Mouse (Mus musculus) forebrain, embryonic 11.5 days (tissue): ENCODE data around the gene Ranbp6. TPM values are rescaled to one million over a fixed set of nuclear protein-coding genes. Genes with fewer than 3 reads are reported as not detected.

Experiments used
- ATAC-seq: fragments of 200-750 bp; cut with Nextera tagmentation; replicated peaks from 2 replicates; pipeline ENCODE4 v1.8.0; 2017; ENCODE audit warnings: moderate TSS enrichment; ENCODE audit not compliant: low FRiP score
- DNase-seq: peaks from one replicate; pipeline ENCODE4 v3.0.0-alpha.2; 2017; ENCODE audit warnings: low spot score
- H3K27ac ChIP-seq: fragments of 300-500 bp; sonication (generic); 2 replicates; pipeline ENCODE4 v1.5.1; 2014; ENCODE audit warnings: low read depth, low read length
- H3K27me3 ChIP-seq: fragments of 300-500 bp; sonication (generic); 2 replicates; pipeline ENCODE4 v1.6.1; 2014; ENCODE audit warnings: mild to moderate bottlenecking, low read length, mixed read lengths; ENCODE audit not compliant: control insufficient read depth, insufficient read depth
- H3K36me3 ChIP-seq: fragments of 300-500 bp; sonication (generic); 2 replicates; pipeline ENCODE4 v1.6.1; 2014; ENCODE audit warnings: mild to moderate bottlenecking, low read length, moderate library complexity, mixed read lengths; ENCODE audit not compliant: control insufficient read depth, insufficient read depth
- H3K4me1 ChIP-seq: fragments of 300-500 bp; sonication (generic); replicated peaks from 2 replicates; pipeline ENCODE4 v1.6.1; 2014; ENCODE audit warnings: low read length, mixed read lengths; ENCODE audit not compliant: control insufficient read depth, insufficient read depth
- H3K4me2 ChIP-seq: fragments of 300-500 bp; sonication (generic); 2 replicates; pipeline ENCODE4 v1.6.1; 2014; ENCODE audit warnings: low read depth, mild to moderate bottlenecking, low read length, moderate library complexity, mixed read lengths; ENCODE audit not compliant: severe bottlenecking
- H3K4me3 ChIP-seq: fragments of 300-500 bp; sonication (generic); 2 replicates; pipeline ENCODE4 v1.5.1; 2014; ENCODE audit warnings: low read depth, low read length
- H3K9ac ChIP-seq: fragments of 300-500 bp; sonication (generic); 2 replicates; pipeline ENCODE4 v1.6.1; 2014; ENCODE audit warnings: low read length
- H3K9me3 ChIP-seq: fragments of 300-500 bp; sonication (generic); 2 replicates; pipeline ENCODE4 v1.6.1; 2016; ENCODE audit warnings: low read length, mixed read lengths; ENCODE audit not compliant: control insufficient read depth
- WGBS: fragments of 180-500 bp; shearing (Covaris S2); extraction: QIAGEN DNeasy Blood & Tissue Kit; methylation state at CpG from one replicate; pipeline ENCODE4 v1.1.7; 2014; 5-methylcytosine and 5-hydroxymethylcytosine counted together
- polyA plus RNA-seq: library from polyadenylated mRNA; unstranded; fragments of >200 nt; fragmentation: Nextera tagmentation; extraction: Ambion mirVana; gene quantifications from 2 replicates; pipeline ENCODE4 v1.2.1, GENCODE M21; 2014

Gene Ranbp6
- polyA plus RNA-seq, 1 experiment from 2014 or later = 32.9 TPM

- ATAC-seq = no peak
Measured at GRCm38 (mm10) chr19:29787997-29788396, 24.8 kb downstream of the Ranbp6 start.

GRCm38 (mm10) chr19:29782914-29783313 is 29.9 kb downstream of the Ranbp6 start:
- WGBS = 96% methylated on average over 2 of the region's 2 CpGs
- Histone ChIP-seq H3K27me3 (no peaks in the 10 kb centered on the region), H3K9ac (no peak overlapping the region), H3K4me3 (no peak overlapping the region), H3K4me1 (no peaks in the 10 kb centered on the region), H3K4me2 (no peak overlapping the region), H3K36me3 (no peaks in the 10 kb centered on the region; the same call in 1 of the 2 replicates), H3K9me3 (no peaks in the 10 kb centered on the region), H3K27ac (no peak overlapping the region)
- ATAC-seq (no peak), DNase-seq (no peak)

More at GRCm38 (mm10) chr19:29787997-29788396, 24.8 kb downstream of the Ranbp6 start:
- Histone ChIP-seq H3K36me3 (no peaks in the 10 kb centered on the region; the same call in 1 of the 2 replicates), H3K4me1 (no peaks in the 10 kb centered on the region), H3K27me3 (no peaks in the 10 kb centered on the region), H3K4me3 (no peak overlapping the region), H3K9ac (no peak overlapping the region), H3K9me3 (no peaks in the 10 kb centered on the region), H3K27ac (no peak overlapping the region), H3K4me2 (no peak overlapping the region)
- DNase-seq = no peak

Other genes with a start within 250 kb of the Ranbp6 start
- gene Ermp1, start 164.6 kb downstream of the Ranbp6 start, polyA plus RNA-seq = 12.2 and 13.5 TPM in 2 replicates
- gene Mlana, start 115.2 kb downstream of the Ranbp6 start, polyA plus RNA-seq = 0.31 and 0.36 TPM in 2 replicates
- 7.3 and 8.1 TPM in 2 replicates for gene 9930021J03Rik, start 7.0 kb downstream of the Ranbp6 start, polyA plus RNA-seq
- gene Il33, start 112.1 kb upstream of the Ranbp6 start, polyA plus RNA-seq = 0.40 and 0.53 TPM in 2 replicates
- not detected in 2 replicates for gene Trpd52l3, start 190.8 kb upstream of the Ranbp6 start, polyA plus RNA-seq
- gene Uhrf2, start 217.5 kb upstream of the Ranbp6 start, polyA plus RNA-seq = 87.6 and 92.3 TPM in 2 replicates